Mouse (Mus musculus) myocyte (in vitro differentiated cells): Measurements from ENCODE around the gene Gas6. TPM values are rescaled to one million over a fixed set of nuclear protein-coding genes. Genes with fewer than 3 reads are reported as not detected.

ENCODE experiments used
- H3K27me3 ChIP-seq: one replicate; pipeline ENCODE4 v1.6.1; 2011; ENCODE audit not compliant: control insufficient read depth, insufficient read depth, insufficient read length
- H3K36me3 ChIP-seq: one replicate; pipeline ENCODE4 v1.6.1; 2011; ENCODE audit not compliant: control insufficient read depth, insufficient read depth
- H3K4me2 ChIP-seq: one replicate; pipeline ENCODE4 v1.6.1; 2011; ENCODE audit warnings: low read depth, control low read depth
- H3K4me3 ChIP-seq: one replicate; pipeline ENCODE4 v1.5.1; 2011; ENCODE audit warnings: mild to moderate bottlenecking, control low read depth, moderate library complexity
- H3K79me2 ChIP-seq: one replicate; pipeline ENCODE4 v1.6.1; 2011; ENCODE audit not compliant: control insufficient read depth, insufficient read depth
- H3ac ChIP-seq: one replicate; pipeline ENCODE4 v1.6.1; 2011; ENCODE audit not compliant: control insufficient read depth, insufficient read length
- CEBPB ChIP-seq: IDR thresholded peaks from 2 replicates; pipeline ENCODE4 v1.6.1; 2011; ENCODE audit warnings: mild to moderate bottlenecking, moderate library complexity; ENCODE audit not compliant: poor library complexity, insufficient read depth, severe bottlenecking
- E2F4 ChIP-seq: IDR thresholded peaks from one replicate; pipeline ENCODE4 v1.6.1; 2011; ENCODE audit warnings: mild to moderate bottlenecking, control low read depth, moderate library complexity; ENCODE audit not compliant: insufficient read depth
- MAX ChIP-seq: IDR thresholded peaks from one replicate; pipeline ENCODE4 v1.6.1; 2011; ENCODE audit warnings: low read depth, mild to moderate bottlenecking, control low read depth
- MYOD1 ChIP-seq, 3 experiments: IDR thresholded peaks; one replicate each; pipeline ENCODE4 v1.6.1; 2011; ENCODE audit warnings: control low read depth in 2 of 3, low read depth in 2 of 3, mild to moderate bottlenecking in 2 of 3, moderate library complexity in 1 of 3; ENCODE audit not compliant: insufficient read length in 2 of 3, control insufficient read depth in 1 of 3
- MYOG ChIP-seq, 3 experiments: IDR thresholded peaks; one replicate each; pipeline ENCODE4 v1.6.1; 2011; ENCODE audit warnings: control low read depth in 2 of 3, low read depth in 2 of 3, mild to moderate bottlenecking in 2 of 3; ENCODE audit not compliant: insufficient read length in 2 of 3, control insufficient read depth in 1 of 3, insufficient read depth in 1 of 3
- POLR2A ChIP-seq: IDR thresholded peaks from one replicate; pipeline ENCODE4 v1.6.1; 2011; ENCODE audit warnings: low read depth, mild to moderate bottlenecking, control low read depth, moderate library complexity; ENCODE audit not compliant: insufficient read length
- POLR2AphosphoS2 ChIP-seq: IDR thresholded peaks from one replicate; pipeline ENCODE4 v1.6.1; 2011; ENCODE audit warnings: low read depth, control low read depth; ENCODE audit not compliant: insufficient read length
- REST ChIP-seq: IDR thresholded peaks from one replicate; pipeline ENCODE4 v1.6.1; 2011; ENCODE audit warnings: mild to moderate bottlenecking, control low read depth, moderate library complexity; ENCODE audit not compliant: insufficient read depth, insufficient read length
- SRF ChIP-seq: IDR thresholded peaks from one replicate; pipeline ENCODE4 v1.6.1; 2011; ENCODE audit warnings: low read depth; ENCODE audit not compliant: control insufficient read depth, insufficient read length
- TCF12 ChIP-seq: IDR thresholded peaks from one replicate; pipeline ENCODE4 v1.6.1; 2011; ENCODE audit warnings: mild to moderate bottlenecking, control low read depth; ENCODE audit not compliant: poor library complexity, insufficient read depth, severe bottlenecking
- TCF3 ChIP-seq: IDR thresholded peaks from one replicate; pipeline ENCODE4 v1.6.1; 2011; ENCODE audit warnings: low read depth, control low read depth; ENCODE audit not compliant: insufficient read length
- USF1 ChIP-seq: IDR thresholded peaks from one replicate; pipeline ENCODE4 v1.6.1; 2011; ENCODE audit warnings: low read depth, mild to moderate bottlenecking, control low read depth, moderate library complexity
- polyA plus RNA-seq: library from polyadenylated mRNA; unstranded; fragments of >200 nt; fragmentation: generic; extraction: Trizol; gene quantifications from one replicate; pipeline ENCODE4 v1.2.1, GENCODE M21; 2012; ENCODE audit warnings: missing spikeins

The Gas6 gene
- polyA plus RNA-seq, 1 experiment: 0.50 TPM

- Histone ChIP-seq H3K36me3 (no peaks in the 10 kb centered on the region), H3K4me3 (no peak overlapping the region), H3K4me2 (no peak overlapping the region), H3ac (no peak overlapping the region), H3K27me3 (peaks cover 7% of the 10 kb centered on the region), H3K79me2 (no peaks in the 10 kb centered on the region)
- TF ChIP-seq TCF3 (no peak), MYOD1 (IDR thresholded peaks at IDR 0.05; ENCODE audit: control insufficient read depth in 1 of 3, insufficient read length in 2 of 3, low read depth in 2 of 3) (peak in 1 of 3 experiments; percentile 16)
Observed at GRCm38 (mm10) chr8:13529011-13529840, 34.9 kb upstream of the Gas6 start.

GRCm38 (mm10) chr8:13521392-13521791, 27.1 kb upstream of the Gas6 start:
- Histone ChIP-seq H3K4me2 (no peak overlapping the region), H3K79me2 (no peaks in the 10 kb centered on the region), H3K4me3 (no peak overlapping the region), H3K36me3 (no peaks in the 10 kb centered on the region), H3ac (no peak overlapping the region), H3K27me3 (peaks cover 43% of the 10 kb centered on the region)
- TF ChIP-seq E2F4: no peak
- TF ChIP-seq POLR2AphosphoS2: no peak
- TF ChIP-seq REST: no peak
- no peak for TF ChIP-seq TCF3
- no peak for TF ChIP-seq CEBPB
- no peak for TF ChIP-seq MYOG (IDR thresholded peaks at IDR 0.05; ENCODE audit: control insufficient read depth in 1 of 3, insufficient read depth in 1 of 3, insufficient read length in 2 of 3, low read depth in 2 of 3)
- TF ChIP-seq USF1: no peak
- no peak for TF ChIP-seq MYOD1 (IDR thresholded peaks at IDR 0.05; ENCODE audit: control insufficient read depth in 1 of 3, insufficient read length in 2 of 3, low read depth in 2 of 3)
- TF ChIP-seq POLR2A: no peak
- no peak for TF ChIP-seq MAX

- TF ChIP-seq TCF12: no peak
- TF ChIP-seq TCF3: no peak
- no peak for TF ChIP-seq SRF
- TF ChIP-seq MYOG (IDR thresholded peaks at IDR 0.05; ENCODE audit: control insufficient read depth in 1 of 3, insufficient read depth in 1 of 3, insufficient read length in 2 of 3, low read depth in 2 of 3): no peak
- no peaks in the 10 kb centered on the region for H3K36me3 ChIP-seq
- H3K4me3 ChIP-seq: no peak overlapping the region
- H3ac ChIP-seq: no peak overlapping the region
- H3K4me2 ChIP-seq: no peak overlapping the region
- no peaks in the 10 kb centered on the region for H3K79me2 ChIP-seq
- peaks cover 51% of the 10 kb centered on the region for H3K27me3 ChIP-seq
Observed at GRCm38 (mm10) chr8:13520349-13520748, 26.1 kb upstream of the Gas6 start.

GRCm38 (mm10) chr8:13519503-13519902, 25.2 kb upstream of the Gas6 start:
- Histone ChIP-seq H3ac (no peak overlapping the region), H3K79me2 (no peaks in the 10 kb centered on the region), H3K27me3 (peaks cover 49% of the 10 kb centered on the region), H3K4me3 (no peak overlapping the region), H3K36me3 (no peaks in the 10 kb centered on the region), H3K4me2 (no peak overlapping the region)
- TF ChIP-seq POLR2A (no peak), E2F4 (no peak), CEBPB (no peak), TCF12 (no peak), MYOD1 (IDR thresholded peaks at IDR 0.05; ENCODE audit: control insufficient read depth in 1 of 3, insufficient read length in 2 of 3, low read depth in 2 of 3) (no peak), SRF (no peak), MAX (no peak), POLR2AphosphoS2 (no peak), MYOG (IDR thresholded peaks at IDR 0.05; ENCODE audit: control insufficient read depth in 1 of 3, insufficient read depth in 1 of 3, insufficient read length in 2 of 3, low read depth in 2 of 3) (no peak), REST (no peak), USF1 (no peak), TCF3 (no peak)

GRCm38 (mm10) chr8:13517284-13517781, 23.0 kb upstream of the Gas6 start:
- H3K27me3 ChIP-seq: peaks cover 32% of the 10 kb centered on the region
- no peak overlapping the region for H3K4me3 ChIP-seq
- H3K36me3 ChIP-seq: no peaks in the 10 kb centered on the region
- no peak for TF ChIP-seq POLR2A
- TF ChIP-seq MYOD1 (IDR thresholded peaks at IDR 0.05; ENCODE audit: control insufficient read depth in 1 of 3, insufficient read length in 2 of 3, low read depth in 2 of 3): no peak
- TF ChIP-seq USF1: no peak
- TF ChIP-seq REST: no peak
- TF ChIP-seq MAX: no peak
- no peak for TF ChIP-seq POLR2AphosphoS2
- H3ac ChIP-seq: no peak overlapping the region
- no peaks in the 10 kb centered on the region for H3K79me2 ChIP-seq
- H3K4me2 ChIP-seq: no peak overlapping the region
